Mouse (Mus musculus): Measurements from ENCODE around the gene Nav1.

Nav1 gene

DNA sequence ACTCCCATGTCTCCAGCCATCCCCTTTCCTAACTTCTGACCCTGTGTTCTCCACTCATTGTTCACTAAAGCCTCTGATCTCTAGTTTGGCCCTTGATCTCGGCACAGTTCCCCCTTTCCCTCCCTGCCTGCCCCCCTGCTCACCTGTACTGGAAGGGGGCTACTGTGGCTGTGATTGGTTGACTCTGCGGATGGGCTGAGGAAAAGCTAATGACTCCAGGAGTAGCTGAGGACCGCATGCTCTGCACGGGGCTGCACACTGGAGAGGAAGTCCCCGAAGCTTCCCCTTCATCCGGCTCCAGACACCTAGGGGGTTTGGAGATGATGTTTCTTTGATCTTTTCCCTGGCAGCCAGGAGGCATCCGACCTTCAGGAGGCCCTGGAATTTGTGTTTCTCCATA lies at the start of gene Nav1:
TSS of gene Nav1 (minus strand) at position 277 of the 400 bp plus-strand sequence.
- no peak for DNase-seq (ENCODE audit: low spot score)

GRCm38 (mm10) chr1:135653909-135654308 lies 46.8 kb upstream of the Nav1 start:
- no peak for DNase-seq (ENCODE audit: low spot score)

GRCm38 (mm10) chr1:135645459-135646195 lies 38.5 kb upstream of the Nav1 start:
- no peak for DNase-seq (ENCODE audit: low spot score)

DNA sequence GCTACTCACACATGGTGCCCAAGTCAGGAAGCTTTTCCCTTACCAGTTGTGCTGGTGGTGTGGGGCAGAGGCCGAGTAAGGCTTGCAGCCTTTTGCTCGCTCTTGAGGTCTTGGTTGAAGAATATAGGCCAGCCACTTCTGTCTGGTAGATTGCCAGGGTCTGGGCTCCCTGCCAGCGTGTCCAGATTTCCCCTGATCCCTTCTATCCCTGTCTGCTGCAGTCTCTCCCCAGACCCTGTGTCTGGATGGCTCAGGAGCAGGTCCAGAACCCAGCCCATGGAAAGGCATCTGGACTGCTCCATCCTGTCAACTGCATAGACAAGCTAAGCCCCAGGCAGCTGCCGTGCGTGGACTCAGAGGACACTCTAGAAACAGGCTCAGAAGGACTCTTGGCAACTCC lies 37.0 kb upstream of the Nav1 start:
- peak; percentile 88 for DNase-seq (ENCODE audit: low spot score)

GRCm38 (mm10) chr1:135643691-135644090 lies 36.6 kb upstream of the Nav1 start:
- DNase-seq (ENCODE audit: low spot score), result no peak

DNA sequence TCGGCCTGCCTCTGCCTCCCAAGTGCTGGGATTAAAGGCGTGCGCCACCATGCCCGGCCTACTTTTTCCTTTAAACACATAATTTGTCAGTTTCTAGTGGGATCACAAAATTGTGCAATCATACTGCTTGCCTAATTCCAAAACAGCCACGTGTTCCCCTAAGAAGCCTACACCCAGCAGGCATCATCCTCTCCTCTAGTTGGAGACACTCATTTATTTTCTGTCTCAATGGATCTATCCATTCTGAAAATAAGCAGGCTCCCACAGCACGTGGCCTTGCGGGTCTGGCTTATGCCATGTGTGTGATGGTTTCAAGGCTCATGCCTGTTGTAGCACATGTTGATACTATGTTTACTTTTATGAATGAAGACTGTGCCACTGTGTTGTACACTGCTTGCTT lies 32.8 kb upstream of the Nav1 start:
- peak; percentile 54 for DNase-seq (ENCODE audit: low spot score)

GRCm38 (mm10) chr1:135639093-135639492 lies 32.0 kb upstream of the Nav1 start:
- DNase-seq (ENCODE audit: low spot score), result no peak

- peak; percentile 81 for DNase-seq (ENCODE audit: low spot score)
These were observed 30.5 kb upstream of the Nav1 start for GRCm38 (mm10) chr1:135637574-135638008.

DNA sequence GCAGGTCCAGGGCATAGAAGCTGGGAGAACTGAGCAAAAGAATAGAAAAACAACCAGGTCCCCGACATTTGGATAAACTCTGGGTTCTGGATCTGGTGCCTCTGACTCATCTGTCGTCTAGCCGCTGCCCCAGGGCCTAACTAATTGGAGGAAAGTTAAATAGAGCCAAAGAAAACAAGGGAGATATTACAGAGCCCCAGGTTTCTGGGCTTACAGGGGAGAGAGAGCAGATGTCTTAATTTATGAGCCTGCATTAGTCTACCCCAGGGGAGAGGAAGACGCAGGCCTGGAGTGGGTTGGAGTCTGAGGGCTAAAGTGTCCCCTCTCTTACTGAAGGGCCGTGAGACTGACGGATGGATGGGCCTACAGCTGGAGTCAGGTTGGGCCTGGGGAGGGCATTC lies 29.0 kb upstream of the Nav1 start:
- DNase-seq (ENCODE audit: low spot score), result peak; percentile 86

DNA sequence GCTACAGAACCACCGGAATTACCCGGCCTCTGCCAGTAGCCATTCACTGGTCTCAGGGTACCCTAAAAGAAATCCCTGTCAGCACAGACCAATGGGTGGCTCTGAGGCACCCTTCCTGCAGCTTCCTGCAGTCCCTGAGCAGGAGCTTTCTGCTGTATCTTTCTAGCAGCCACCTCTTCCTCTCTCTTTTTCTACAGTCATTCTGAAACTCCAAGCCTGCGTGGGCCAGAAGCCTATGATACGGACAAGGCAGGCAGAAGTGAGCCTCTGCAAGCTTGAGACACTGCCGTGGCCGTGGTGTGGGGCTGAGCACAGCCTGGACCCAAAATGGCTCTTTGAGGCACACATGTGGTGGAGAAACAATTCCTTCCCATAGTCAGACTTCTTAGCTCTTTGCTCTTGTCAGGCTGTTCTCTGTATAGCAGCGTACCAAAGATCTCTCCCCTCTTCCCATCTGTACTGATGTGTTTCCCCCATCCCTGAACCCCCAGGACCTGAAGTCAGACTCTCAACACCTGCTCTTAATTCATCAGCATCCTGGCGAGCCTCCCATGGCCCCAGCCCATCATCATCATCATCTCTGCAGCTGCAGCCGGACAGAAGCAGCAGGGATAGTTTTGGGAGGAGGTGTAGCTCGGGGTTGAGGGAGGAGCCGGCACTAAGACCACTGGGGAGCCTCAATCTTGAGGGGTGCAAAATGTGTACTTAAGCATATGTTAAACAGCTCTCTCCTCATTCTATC lies 28.4 kb upstream of the Nav1 start:
- no peak for DNase-seq (ENCODE audit: low spot score)

- DNase-seq (ENCODE audit: low spot score), result no peak
These were observed 27.7 kb upstream of the Nav1 start for GRCm38 (mm10) chr1:135634791-135635190.

DNA sequence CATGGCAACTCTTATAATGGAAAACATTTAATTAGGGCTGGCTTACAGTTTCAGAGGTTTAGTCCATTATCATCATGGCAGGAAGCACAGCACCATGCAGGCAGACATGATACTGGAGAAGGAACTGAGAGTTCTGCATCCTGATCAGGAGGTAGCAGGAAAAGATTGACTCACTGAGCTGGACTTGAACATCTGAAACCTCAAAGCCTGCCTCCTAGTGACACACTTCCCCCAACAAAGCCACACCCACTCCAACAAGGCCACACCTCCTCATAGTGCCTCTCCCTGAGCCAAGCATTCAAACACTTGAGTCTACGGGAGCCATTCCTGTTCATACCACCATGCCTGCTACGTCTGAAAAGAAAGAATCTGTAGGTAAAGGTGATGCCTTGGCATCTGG lies 26.8 kb upstream of the Nav1 start:
- no peak for DNase-seq (ENCODE audit: low spot score)

DNA sequence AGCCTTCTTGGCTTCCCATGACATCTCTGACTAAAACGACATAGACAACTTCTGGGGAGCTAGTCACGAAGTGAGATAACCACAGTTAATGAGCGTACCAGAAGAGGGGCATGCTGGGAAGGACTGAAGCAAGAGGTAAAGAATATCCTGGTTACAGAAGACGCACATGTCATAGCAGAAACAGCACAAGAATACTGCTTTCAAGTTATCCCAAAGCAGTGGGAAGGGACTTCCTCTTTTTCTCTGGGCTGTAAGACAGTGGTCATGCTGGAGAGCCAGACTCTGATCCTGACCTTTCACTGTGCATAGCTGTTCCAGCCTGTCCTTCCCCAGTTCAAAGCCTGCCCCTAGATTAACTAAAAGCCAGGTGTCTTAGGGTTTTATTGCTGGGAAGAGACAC lies 26.4 kb upstream of the Nav1 start:
- DNase-seq (ENCODE audit: low spot score), result no peak

DNA sequence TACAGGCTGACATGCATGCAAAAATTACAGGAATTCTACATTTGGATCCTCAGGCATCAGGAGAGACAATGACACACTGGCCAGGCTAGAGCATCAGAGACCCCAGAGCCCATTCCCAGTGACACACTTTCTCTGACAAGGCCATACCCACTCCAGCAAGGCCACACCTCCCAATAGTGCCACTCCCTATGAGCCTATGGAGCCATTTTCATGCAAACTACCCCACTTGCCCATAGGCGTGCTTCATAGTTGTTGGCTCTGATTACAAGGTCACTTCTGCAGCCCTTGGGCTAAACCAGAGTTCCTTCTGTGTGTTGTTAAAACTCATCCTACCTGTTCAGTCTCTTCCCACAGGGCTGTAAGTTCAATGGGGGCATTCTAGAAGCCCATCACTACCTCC lies 25.1 kb upstream of the Nav1 start:
- DNase-seq (ENCODE audit: low spot score), result no peak

- peak; percentile 88 for DNase-seq (ENCODE audit: low spot score)
These were observed 24.4 kb upstream of the Nav1 start for GRCm38 (mm10) chr1:135631515-135631914.

DNA sequence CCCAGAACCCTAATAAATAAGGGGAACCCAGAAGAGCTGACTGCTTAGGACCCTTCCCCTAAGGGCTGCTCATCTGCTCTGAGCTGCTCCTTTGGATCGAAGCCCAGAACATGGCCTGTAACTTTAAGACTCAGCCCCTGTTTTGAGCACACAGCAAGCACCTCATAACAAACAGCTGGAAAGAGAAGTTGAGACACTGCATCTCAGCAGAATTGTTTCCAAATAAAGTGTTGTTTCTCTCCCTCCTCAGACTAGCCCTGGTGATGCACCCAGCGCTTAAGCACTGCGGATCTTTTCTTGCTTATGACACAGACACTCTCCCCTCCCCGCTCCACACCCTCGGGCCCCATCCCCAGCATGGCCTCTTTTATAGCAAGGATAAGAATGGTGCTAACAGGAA lies 22.8 kb upstream of the Nav1 start:
- no peak for DNase-seq (ENCODE audit: low spot score)

- no peak for DNase-seq (ENCODE audit: low spot score)
These were observed 19.1 kb upstream of the Nav1 start for GRCm38 (mm10) chr1:135626218-135626617.

DNA sequence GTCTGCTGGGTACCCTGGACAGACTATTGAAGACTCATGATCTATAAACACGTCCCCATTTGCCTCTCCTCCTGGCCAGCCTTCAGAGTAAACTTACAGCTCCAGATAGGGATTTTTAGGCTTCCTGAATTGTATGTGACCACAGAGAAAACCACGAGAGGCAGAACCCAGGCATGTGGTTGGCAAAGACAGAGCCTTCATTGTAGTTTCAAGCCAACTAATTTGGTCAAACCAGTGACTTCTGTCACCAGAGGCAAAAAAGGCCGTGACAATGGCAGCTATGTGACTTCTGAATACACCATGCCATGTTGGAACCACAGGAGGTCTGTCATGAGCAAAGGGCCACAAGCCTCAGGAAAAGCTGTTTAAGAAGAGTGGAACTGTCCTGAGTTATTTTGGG lies 18.6 kb upstream of the Nav1 start:
- DNase-seq (ENCODE audit: low spot score), result no peak

DNA sequence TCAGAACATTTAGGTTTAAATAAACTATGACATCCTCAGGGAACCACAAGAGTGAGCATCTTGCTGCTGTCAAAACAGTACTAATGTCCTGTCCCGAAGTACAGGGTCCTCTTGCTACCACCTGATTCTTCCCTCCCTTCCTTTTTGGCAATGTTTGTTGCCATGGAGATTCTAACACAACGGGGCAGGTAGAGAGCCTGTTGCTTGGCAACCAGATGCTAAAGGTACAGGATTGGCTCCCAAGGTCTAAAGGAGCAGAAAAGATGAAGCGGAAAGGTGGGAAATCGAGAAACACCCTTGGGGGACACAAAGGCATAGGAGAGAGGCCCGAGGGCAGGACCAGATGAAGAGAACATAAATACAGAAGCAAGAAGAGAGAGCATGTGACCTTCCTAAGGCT lies 17.6 kb upstream of the Nav1 start:
- DNase-seq (ENCODE audit: low spot score), result no peak

DNA sequence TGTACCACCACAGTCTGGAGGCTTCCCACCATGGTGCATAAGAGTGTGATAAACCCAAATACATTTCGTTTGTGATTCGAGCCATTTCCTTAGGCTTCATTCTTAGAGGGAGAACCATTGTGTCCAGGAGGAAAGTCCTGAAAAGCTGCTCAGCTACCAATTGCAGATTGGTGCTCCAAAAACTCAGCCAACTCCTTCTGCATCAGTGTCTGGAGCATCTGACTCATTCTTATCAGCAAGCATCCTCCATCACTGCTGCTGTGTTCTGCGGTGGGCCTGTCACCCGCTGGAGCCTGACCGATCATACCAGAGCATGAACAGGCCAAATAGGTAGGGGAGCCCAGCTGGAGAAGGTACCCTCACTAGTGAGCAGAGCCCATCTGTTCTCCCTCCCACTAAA lies 16.0 kb upstream of the Nav1 start:
- DNase-seq (ENCODE audit: low spot score), result no peak

- DNase-seq (ENCODE audit: low spot score), result no peak
These were observed 14.2 kb upstream of the Nav1 start for GRCm38 (mm10) chr1:135621307-135621706.

DNA sequence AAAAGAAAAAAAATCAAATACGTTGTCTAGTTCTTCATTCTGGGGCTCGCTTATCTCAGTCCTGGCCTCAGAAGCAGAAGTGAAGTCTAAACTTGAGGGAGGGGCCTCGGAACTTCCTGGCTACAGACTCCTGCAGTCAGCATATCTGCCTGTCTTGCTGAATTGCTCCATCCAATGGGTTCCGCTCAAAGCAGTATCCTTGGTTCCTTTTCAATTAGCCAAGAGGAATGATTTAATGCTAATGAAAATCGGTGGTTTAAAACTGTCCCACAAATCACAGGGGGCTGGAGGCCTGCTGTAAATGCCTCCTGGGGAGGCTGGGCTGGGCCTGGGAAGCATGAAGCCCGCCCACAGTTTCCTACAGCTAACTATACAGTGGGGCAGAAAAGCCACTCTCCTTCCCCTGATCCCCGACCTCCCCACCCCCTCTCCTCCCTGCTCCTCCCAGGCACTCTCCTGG lies 12.9 kb upstream of the Nav1 start:
- no peak for DNase-seq (ENCODE audit: low spot score)

- no peak for DNase-seq (ENCODE audit: low spot score)
These were observed 12.0 kb upstream of the Nav1 start for GRCm38 (mm10) chr1:135619130-135619529.

DNA sequence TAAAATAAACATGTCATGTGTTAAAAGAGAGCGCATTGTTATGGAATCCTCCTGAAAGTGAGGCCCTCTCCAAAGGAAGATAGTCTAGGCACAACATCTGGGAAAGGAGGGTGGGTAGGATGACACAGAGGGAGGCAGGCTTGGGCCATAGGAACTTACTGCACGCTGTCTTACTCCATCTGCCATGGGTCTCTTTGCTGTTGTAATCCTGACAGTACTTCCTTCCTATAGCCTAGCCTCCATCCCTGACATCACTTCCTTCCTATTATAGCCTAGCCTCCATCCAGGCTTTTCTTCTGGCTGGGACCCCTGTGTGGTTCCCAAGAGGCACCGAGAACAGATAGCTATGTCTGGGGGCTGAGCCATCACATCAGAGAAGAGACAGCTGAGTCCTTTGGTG lies 10.2 kb upstream of the Nav1 start:
- no peak for DNase-seq (ENCODE audit: low spot score)
